Mouse (Mus musculus): ENCODE results near the gene Vav2. TPM values are rescaled to one million over a fixed set of nuclear protein-coding genes. Genes with fewer than 3 reads are reported as not detected.

Gene Vav2
- total RNA-seq (2021): 1 to 10 TPM; 3.1 to 3.9 TPM
- long read RNA-seq, experiment 1, partial matches to known transcripts: 2 of 3 reads
- long read RNA-seq, experiment 1, other reads (novel, unspliced or antisense): 1 of 3 reads
- long read RNA-seq, experiment 2, partial matches to known transcripts: 0 of 2 reads
- long read RNA-seq, experiment 2, other reads (novel, unspliced or antisense): 2 of 2 reads

- intact Hi-C loops (cut with DNase I): no loop called here
- DNase-seq: peak; percentile 86 to 90
These were observed at the start of gene Vav2 for GRCm38 (mm10) chr2:27426855-27427457. TSS of gene Vav2 (minus strand) at chr2:27427033.

DNA sequence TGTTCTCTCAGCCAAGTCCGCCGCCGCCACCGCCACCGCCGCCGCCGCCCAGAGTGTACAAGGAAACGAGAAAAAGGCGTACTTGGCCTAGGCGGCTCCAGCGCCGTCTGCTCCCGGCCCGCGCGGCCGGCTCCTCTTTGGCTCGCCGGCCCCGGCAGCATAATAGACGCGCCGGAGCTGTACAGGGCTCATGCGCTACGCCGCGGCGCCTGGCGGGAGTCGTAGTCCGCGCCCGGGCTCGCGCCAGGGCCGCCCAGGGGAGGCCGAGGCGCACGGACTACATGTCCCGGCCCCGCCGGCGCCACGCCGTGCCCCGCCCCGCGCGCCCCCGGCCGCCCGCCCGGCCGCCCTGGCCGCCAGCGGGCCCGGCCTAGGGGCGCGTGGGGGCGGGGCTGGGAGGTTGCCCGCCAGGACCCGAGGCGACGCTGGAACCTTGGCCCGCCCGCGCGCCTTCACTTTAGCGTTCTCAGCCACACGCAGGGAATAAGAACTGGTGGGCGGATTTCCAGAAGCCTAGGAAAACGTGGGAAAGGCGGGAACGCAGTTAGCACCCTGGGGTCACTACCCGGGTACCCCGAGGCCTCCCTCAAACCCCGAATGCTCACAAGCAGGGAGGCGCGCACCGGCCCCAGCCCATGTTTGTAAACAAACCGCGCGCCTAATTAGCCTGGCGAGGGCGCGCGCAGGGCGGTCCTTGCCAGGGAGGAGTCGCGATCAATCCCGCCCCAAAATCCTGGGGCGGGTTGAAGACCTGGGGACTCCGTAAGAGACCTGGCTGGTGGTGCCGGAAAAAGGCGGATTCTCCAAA lies 48.9 kb upstream of the Vav2 start:
- peak; percentile 82 to 88 for DNase-seq
- intact Hi-C loops (cut with DNase I): loop anchor here (2.0 kb wide), 1 partner anchor 39 kb away; the partner anchor contains the start of gene Wdr5

DNA sequence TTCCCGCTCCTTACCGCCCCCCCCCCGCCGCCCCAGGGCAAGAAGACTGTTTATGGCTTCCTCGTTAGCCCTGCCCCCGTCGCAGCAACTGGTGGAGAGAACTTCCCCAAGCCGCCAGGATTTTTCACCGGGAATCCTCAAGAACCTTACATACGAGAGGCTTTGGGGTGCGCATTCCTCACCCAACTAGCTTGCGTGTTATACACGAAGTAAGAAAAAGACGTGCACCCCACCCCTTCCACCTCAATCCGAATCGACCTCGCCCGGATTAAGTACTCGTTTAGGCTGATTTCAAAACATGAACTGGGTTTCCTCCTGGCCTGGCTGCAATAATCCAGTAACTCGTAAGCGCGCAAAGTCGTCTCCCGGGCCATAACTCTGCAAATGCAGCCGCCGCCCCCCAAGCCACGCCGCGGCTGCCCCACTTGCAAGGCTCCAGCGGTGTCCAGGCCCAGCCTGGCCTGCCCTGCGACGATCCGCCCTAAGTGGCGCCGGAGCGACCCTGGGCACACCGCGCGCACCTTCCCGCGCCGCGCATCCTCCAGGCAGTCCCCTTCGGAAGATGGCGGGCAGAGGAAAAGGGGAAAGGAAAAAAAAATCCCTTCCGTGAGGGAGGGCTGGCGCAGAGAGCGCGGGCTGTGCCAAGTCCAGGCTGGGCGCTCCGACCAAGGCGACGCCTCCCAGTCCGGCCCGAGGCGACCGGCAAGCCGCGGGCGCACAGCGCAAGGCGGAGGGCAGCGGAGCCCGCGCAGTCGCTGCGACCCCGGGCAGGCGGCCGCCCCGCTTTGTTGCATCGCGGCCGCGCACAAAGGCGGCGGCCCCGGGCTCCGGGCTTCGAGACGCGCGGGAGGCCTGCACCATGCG lies 48.0 kb upstream of the Vav2 start:
- intact Hi-C loops (cut with DNase I): loop anchor here (2.0 kb wide), 1 partner anchor 40 kb away; the partner anchor contains the start of gene Wdr5

DNA sequence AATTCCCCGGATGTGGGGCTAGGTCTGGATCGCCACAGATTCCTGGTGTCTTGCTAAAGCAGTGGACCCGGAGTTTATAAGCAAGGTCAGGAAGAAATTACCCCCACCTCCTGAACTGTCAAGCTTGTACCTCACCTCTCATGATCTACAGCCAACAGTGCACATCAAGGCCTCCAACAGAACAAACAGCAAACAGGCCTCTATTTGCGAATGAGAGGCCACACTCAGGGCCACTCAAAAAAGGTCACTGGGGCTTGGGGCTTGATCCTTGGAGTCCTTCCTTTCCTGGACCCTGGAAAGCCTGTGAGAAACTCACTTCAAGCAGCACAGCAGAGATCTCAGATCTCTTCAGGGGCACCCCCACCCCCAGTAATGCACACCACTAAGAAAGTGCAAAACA lies 47.1 kb upstream of the Vav2 start:
- intact Hi-C loops (cut with DNase I): loop anchor here (2.0 kb wide), 1 partner anchor 41 kb away; the partner anchor contains the start of gene Wdr5

More for the DNA sequence above, 48.0 kb upstream of the Vav2 start:
- DNase-seq: peak; percentile 40 to 44

DNA sequence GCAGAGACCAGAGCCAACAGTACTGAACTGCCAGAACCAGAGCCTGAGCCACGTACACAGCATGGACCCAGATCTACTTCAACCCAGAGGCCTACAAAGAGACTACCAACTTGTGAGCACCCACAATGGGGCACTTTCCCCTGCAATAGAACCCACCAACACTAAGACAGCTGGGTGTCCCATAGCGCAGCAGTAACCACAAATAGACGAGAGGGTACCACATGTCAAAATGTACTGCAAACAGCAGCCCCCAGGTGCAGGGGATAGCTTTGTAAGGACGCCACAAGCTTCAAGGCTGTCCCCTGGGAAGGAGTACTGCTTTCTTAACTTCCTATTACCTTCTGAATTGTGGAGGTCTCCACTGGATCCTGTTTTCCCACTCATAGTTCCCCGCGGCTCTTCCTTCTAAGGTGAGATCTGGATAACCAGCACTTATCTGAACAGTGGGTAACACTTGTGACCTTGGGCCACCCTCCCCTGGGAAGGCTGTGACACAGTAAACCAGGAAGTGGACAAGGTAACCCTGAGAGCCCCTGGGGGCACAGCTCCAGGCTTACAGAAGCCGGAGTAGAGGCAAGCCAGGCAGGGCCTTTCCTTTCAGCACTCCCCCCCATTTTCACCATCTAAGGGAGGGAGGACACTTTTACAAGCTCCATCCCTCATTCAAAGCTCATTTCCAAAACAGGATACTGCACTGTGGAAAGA lies 46.4 kb upstream of the Vav2 start:
- intact Hi-C loops (cut with DNase I): no loop called here

More for the DNA sequence above, 47.1 kb upstream of the Vav2 start:
- DNase-seq: no peak

DNA sequence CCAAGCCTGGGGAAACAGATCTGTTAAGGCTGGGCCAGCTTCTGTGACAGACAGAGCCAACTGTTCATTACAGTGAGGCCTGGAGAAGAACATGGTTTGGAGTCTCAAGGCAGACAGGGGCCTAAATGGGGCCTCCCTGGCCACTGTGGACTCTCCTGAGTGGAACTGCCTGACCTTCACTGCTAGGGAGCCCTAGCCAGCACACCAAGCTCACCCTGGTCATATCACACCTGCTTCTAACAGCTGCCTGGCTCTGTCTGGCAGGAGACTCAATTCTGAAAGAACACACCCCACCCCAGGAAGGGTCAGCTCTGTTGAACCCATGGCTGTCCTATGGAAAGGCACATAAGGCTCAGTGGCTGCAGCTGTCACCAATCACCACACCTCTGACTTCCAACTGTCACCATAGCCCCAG lies 44.3 kb upstream of the Vav2 start:
- intact Hi-C loops (cut with DNase I): no loop called here
- peak; percentile 30 to 34 for DNase-seq

More for the DNA sequence above, 46.4 kb upstream of the Vav2 start:
- DNase-seq: no peak

DNA sequence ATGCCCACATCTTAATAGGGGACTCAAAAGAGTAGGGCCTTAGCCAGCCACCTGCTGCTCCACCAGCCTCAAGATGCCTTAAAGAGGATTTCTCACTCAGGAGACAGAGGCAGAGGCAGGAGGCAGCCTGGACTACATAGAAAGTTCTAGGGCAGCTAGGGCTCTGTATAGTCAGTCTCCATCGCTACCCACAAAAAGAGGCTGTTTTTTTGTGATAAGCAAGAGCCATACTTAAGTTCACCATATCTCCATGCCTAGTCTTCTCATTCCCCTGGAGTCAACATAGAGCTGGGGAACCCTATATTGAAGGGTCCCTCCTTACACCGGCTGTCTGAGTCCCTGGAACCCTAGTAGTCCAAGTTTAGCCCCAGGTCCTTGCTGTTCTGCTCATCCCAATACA lies 43.7 kb upstream of the Vav2 start:
- no peak for DNase-seq
- intact Hi-C loops (cut with DNase I): no loop called here

DNA sequence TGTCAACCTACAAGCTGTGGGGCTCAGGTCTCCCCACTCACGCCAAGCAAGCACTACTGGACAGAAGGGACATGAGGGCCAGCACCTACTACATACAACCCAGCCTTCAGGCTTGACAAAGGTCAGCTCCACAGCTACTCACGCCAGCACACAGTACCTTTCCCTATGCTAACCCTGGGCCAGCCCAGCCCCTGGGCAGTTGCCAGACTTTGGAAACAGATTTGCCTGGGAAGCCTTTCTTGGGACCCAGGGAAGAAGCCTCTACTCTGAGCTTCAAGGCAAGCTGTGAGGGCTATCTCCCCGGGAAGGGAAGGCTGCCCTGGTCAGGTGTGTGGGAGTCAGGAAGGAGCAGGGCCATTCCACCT lies 43.1 kb upstream of the Vav2 start:
- intact Hi-C loops (cut with DNase I): no loop called here
- peak in 1 of 2 experiments; percentile 15 for DNase-seq

- intact Hi-C loops (cut with DNase I): no loop called here
- no peak for DNase-seq
These were observed 42.6 kb upstream of the Vav2 start for GRCm38 (mm10) chr2:27469292-27469990.

GRCm38 (mm10) chr2:27462901-27463300 lies 36.1 kb upstream of the Vav2 start:
- DNase-seq: no peak
- intact Hi-C loops (cut with DNase I): no loop called here

DNA sequence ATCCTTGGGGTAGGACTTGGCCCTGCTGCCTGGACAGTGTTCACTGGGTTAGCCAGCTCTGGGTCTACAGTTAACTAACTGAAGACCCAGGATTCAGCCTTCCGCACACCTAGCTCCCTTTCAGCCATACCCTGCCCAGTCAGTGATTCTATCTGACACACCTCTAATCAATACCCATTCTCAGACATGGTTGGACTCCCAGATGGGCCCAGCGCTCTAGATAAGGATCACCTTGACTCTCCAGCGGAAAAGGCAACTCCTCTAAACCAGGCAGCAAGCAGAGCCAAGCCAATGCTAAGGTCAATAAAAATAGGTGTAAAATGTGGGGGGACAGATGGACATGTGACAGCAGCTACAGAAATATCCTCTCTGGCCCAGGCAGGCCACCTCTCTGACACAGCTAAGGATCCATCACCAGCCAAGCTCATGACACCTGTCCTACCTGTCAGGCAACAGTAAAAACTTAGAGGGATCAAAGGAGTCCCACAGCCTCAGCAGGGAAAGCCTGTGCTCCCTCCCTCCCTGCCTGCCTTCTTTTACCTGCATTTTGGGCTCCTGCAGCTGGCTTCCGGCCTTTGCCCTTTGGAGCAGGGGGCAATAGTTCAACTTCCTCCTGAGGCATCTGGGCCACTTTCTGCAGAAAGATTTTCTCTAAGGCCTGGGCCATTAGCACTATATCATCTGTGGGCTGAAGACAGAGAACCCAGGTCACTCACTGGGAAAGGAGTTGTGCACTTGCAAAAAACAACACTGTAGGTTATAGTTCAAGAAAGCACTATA lies 35.2 kb upstream of the Vav2 start:
- intact Hi-C loops (cut with DNase I): no loop called here
- no peak for DNase-seq

- intact Hi-C loops (cut with DNase I): no loop called here
- DNase-seq: no peak
These were observed 33.8 kb upstream of the Vav2 start for GRCm38 (mm10) chr2:27460651-27461050.

DNA sequence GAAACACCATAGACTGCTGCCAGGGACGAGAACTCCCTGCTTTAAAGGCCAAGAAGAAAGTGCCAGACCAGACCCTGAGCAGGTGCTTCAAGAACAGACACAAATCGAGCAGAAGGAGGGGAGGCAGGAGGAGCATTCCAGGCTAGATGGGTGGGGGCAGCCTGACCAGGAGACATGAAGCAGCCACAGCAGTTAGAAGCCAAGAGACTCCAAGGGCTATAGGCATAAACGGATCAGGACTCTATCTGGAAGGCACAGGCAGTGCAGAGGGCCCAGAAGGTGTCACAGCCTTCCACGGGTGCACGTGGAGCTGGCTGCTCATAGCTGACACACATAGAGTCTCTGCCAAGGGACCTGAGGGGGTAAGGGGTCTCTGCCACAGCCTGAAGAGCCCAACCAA lies 33.3 kb upstream of the Vav2 start:
- intact Hi-C loops (cut with DNase I): no loop called here
- DNase-seq: no peak

GRCm38 (mm10) chr2:27459735-27460134 lies 32.9 kb upstream of the Vav2 start:
- intact Hi-C loops (cut with DNase I): no loop called here
- no peak for DNase-seq

- intact Hi-C loops (cut with DNase I): no loop called here
- DNase-seq: no peak
These were observed 23.4 kb upstream of the Vav2 start for GRCm38 (mm10) chr2:27450226-27450625.

- intact Hi-C loops (cut with DNase I): no loop called here
- no peak for DNase-seq
These were observed 20.9 kb upstream of the Vav2 start for GRCm38 (mm10) chr2:27447782-27448181.

- DNase-seq: no peak
- intact Hi-C loops (cut with DNase I): no loop called here
These were observed 20.0 kb upstream of the Vav2 start for GRCm38 (mm10) chr2:27446812-27447211.

DNA sequence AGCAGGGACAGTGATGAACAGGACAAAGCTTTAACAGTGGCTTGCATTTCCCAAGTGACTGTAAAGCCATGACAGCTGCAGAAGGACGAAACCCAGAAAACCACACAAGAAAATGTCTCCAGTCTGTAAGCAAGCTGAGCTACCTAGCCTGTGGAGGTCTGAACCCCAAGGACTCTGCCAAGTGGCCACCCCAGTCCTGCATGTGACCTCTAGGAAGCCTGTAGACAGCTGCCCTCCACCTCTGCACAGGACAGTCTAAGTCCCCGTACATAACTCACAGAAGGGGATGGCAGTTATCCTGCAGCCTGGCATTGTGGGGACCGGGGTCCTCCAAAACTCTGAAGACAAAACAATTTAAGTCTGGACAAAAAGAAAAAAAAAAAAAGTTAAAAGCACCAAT lies 19.1 kb upstream of the Vav2 start:
- DNase-seq: no peak
- intact Hi-C loops (cut with DNase I): no loop called here

- intact Hi-C loops (cut with DNase I): no loop called here
- no peak for DNase-seq
These were observed 16.5 kb upstream of the Vav2 start for GRCm38 (mm10) chr2:27443450-27443708.
